Mouse (Mus musculus) brain, embryonic 14.5 days (tissue): ENCODE measurements around the gene Fbxo42.

Source experiments
- CTCF ChIP-seq: fragments of 200-500 bp; IDR thresholded peaks from 2 replicates; pipeline ENCODE4 v1.5.1; 2012; ENCODE audit warnings: inconsistent platforms, mild to moderate bottlenecking, moderate library complexity, borderline replicate concordance; ENCODE audit not compliant: insufficient read depth, insufficient read length; ENCODE audit errors: extremely low read depth
- POLR2A ChIP-seq: fragments of 200-500 bp; IDR thresholded peaks from 2 replicates; pipeline ENCODE4 v1.6.1; 2012; ENCODE audit warnings: mild to moderate bottlenecking, inconsistent platforms, borderline replicate concordance; ENCODE audit not compliant: poor library complexity, insufficient read depth, insufficient read length, severe bottlenecking; ENCODE audit errors: extremely low read depth

- TF ChIP-seq CTCF (no peak), POLR2A (no peak)
Observed at GRCm38 (mm10) chr4:141178500-141178899, 30.8 kb downstream of the Fbxo42 start.
